Mouse (Mus musculus) kidney, postnatal 0 days (tissue): ENCODE results near the gene Zfp605. TPM values are rescaled to one million over a fixed set of nuclear protein-coding genes. Genes with fewer than 3 reads are reported as not detected.
"Not testable (repeated sequence)": the region's sequence is repeated elsewhere in the genome, so short reads cannot be mapped to it uniquely, and the experiment has no call there.

Experiments used
- ATAC-seq: fragments of 200-750 bp; cut with Nextera tagmentation; replicated peaks from 2 replicates; pipeline ENCODE4 v1.8.0; 2017; ENCODE audit warnings: low read depth, moderate number of reproducible peaks, moderate TSS enrichment, moderate library complexity; ENCODE audit not compliant: low FRiP score
- DNase-seq: peaks from one replicate; pipeline ENCODE4 v3.0.0-alpha.2; 2016; ENCODE audit warnings: low spot score
- H3K27ac ChIP-seq: fragments of 300-500 bp; sonication (generic); 2 replicates; pipeline ENCODE4 v1.5.1; 2014; ENCODE audit warnings: mild to moderate bottlenecking
- H3K27me3 ChIP-seq: fragments of 300-500 bp; sonication (generic); 2 replicates; pipeline ENCODE4 v1.6.1; 2014; ENCODE audit warnings: low read length, mixed read lengths; ENCODE audit not compliant: insufficient read depth
- H3K36me3 ChIP-seq: fragments of 300-500 bp; sonication (generic); 2 replicates; pipeline ENCODE4 v1.6.1; 2014; ENCODE audit warnings: low read length, mixed read lengths; ENCODE audit not compliant: insufficient read depth
- H3K4me1 ChIP-seq: fragments of 300-500 bp; sonication (generic); replicated peaks from 2 replicates; pipeline ENCODE4 v1.6.1; 2014; ENCODE audit warnings: antibody characterized with exemption, low read length, mixed read lengths; ENCODE audit not compliant: insufficient read depth
- H3K4me2 ChIP-seq: fragments of 300-500 bp; sonication (generic); 2 replicates; pipeline ENCODE4 v1.6.1; 2014; ENCODE audit warnings: mild to moderate bottlenecking, low read length, moderate library complexity, mixed read lengths
- H3K4me3 ChIP-seq: fragments of 300-500 bp; sonication (generic); replicated peaks from 2 replicates; pipeline ENCODE4 v1.5.1; 2014; ENCODE audit warnings: low read depth, low read length
- H3K9ac ChIP-seq: fragments of 300-500 bp; sonication (generic); 2 replicates; pipeline ENCODE4 v1.6.1; 2014; ENCODE audit warnings: low read depth, low read length
- H3K9me3 ChIP-seq: fragments of 300-500 bp; sonication (generic); replicated peaks from 2 replicates; pipeline ENCODE4 v1.6.1; 2016; ENCODE audit warnings: low read length, inconsistent platforms, mixed read lengths
- CTCF ChIP-seq: IDR thresholded peaks from 2 replicates; pipeline ENCODE4 v1.5.1; 2016; ENCODE audit warnings: antibody characterized with exemption, low read depth, mild to moderate bottlenecking, moderate library complexity
- WGBS: fragments of 180-500 bp; shearing (Covaris S2); extraction: QIAGEN DNeasy Blood & Tissue Kit; methylation state at CpG from one replicate; pipeline ENCODE4 v1.1.7; 2014; 5-methylcytosine and 5-hydroxymethylcytosine counted together
- polyA plus RNA-seq: library from polyadenylated mRNA; unstranded; fragments of >200 nt; fragmentation: Nextera tagmentation; extraction: Ambion mirVana; gene quantifications from 2 replicates; pipeline ENCODE4 v1.2.1, GENCODE M21; 2015

Gene Zfp605
- 4.8 and 4.9 TPM in 2 replicates for polyA plus RNA-seq

GRCm38 (mm10) chr5:110109991-110110441 lies at the start of gene Zfp605:
Zfp605 (plus strand) TSS chr5:110110092.
- 0 out of 2 replicates have a peak, but pooled peaks cover 4% of the 10 kb centered on the region for H3K4me1 ChIP-seq
- H3K9me3 ChIP-seq, result no peaks in the 10 kb centered on the region
- peaks cover 16% of the 10 kb centered on the region for H3K36me3 ChIP-seq
- peak within 1 kb of the TSS; percentile 72 for H3K4me2 ChIP-seq
- TF ChIP-seq CTCF, result no peak
- no peaks in the 10 kb centered on the region for H3K27me3 ChIP-seq
- peak within 1 kb of the TSS; percentile 70 for H3K4me3 ChIP-seq
- peak; percentile 17 for ATAC-seq
- under 1% methylated on average over 12 of the region's 12 CpGs for WGBS
- H3K9ac ChIP-seq, result peak within 1 kb of the TSS; percentile 58
- H3K27ac ChIP-seq, result peak within 1 kb of the TSS; percentile 75
- DNase-seq, result peak; percentile 90

- H3K9ac ChIP-seq, H3K4me3 ChIP-seq, H3K27ac ChIP-seq, H3K27me3 ChIP-seq, H3K9me3 ChIP-seq, H3K4me1 ChIP-seq, H3K36me3 ChIP-seq, ATAC-seq, DNase-seq, H3K4me2 ChIP-seq: not testable (repeated sequence)
- WGBS, result 75% methylated on average over 2 of the region's 2 CpGs
These were observed 37.5 kb upstream of the Zfp605 start, which contains the start of gene Gm17655 for GRCm38 (mm10) chr5:110072413-110072812. Gm17655 (minus strand) TSS chr5:110072513.

GRCm38 (mm10) chr5:110082961-110083360 lies 26.9 kb upstream of the Zfp605 start:
- H3K36me3 ChIP-seq, result no peaks in the 10 kb centered on the region
- DNase-seq (no peak), ATAC-seq (no peak)
- H3K27ac ChIP-seq, result no peak overlapping the region
- no peaks in the 10 kb centered on the region for H3K27me3 ChIP-seq
- H3K9me3 ChIP-seq, result peaks cover 2% of the 10 kb centered on the region; the same call in 1 of the 2 replicates
- no peak overlapping the region for H3K9ac ChIP-seq
- TF ChIP-seq CTCF, result no peak
- H3K4me3 ChIP-seq, result no peak overlapping the region
- H3K4me2 ChIP-seq, result no peak overlapping the region
- whole genome bisulfite sequencing, result 82% methylated on average over 4 of the region's 4 CpGs
- no peaks in the 10 kb centered on the region for H3K4me1 ChIP-seq

GRCm38 (mm10) chr5:110086161-110086866 lies 23.6 kb upstream of the Zfp605 start:
- TF ChIP-seq CTCF, result no peak
- Histone ChIP-seq H3K4me2 (no peak overlapping the region), H3K9me3 (no peaks in the 10 kb centered on the region; the same call in 1 of the 2 replicates), H3K36me3 (no peaks in the 10 kb centered on the region), H3K27ac (no peak overlapping the region), H3K4me1 (no peaks in the 10 kb centered on the region), H3K9ac (no peak overlapping the region), H3K4me3 (no peak overlapping the region), H3K27me3 (no peaks in the 10 kb centered on the region)
- no peak for DNase-seq
- ATAC-seq, result no peak
- WGBS, result 36% methylated on average over 14 of the region's 14 CpGs

GRCm38 (mm10) chr5:110091546-110091945 lies 18.3 kb upstream of the Zfp605 start:
- Histone ChIP-seq H3K27ac (no peak overlapping the region), H3K27me3 (no peaks in the 10 kb centered on the region), H3K4me3 (no peak overlapping the region), H3K36me3 (no peaks in the 10 kb centered on the region), H3K4me1 (peaks cover 4% of the 10 kb centered on the region; the same call in 1 of the 2 replicates), H3K4me2 (no peak overlapping the region), H3K9ac (no peak overlapping the region), H3K9me3 (no peaks in the 10 kb centered on the region)
- TF ChIP-seq CTCF, result no peak
- DNase-seq, result no peak
- WGBS, result 67% methylated on average over 2 of the region's 2 CpGs
- no peak for ATAC-seq

GRCm38 (mm10) chr5:110094030-110094846 lies 15.7 kb upstream of the Zfp605 start, which contains the start of gene Gm35315:
Gm35315 (minus strand) TSS chr5:110094420.
- Histone ChIP-seq H3K27me3 (no peaks in the 10 kb centered on the region), H3K36me3 (no peaks in the 10 kb centered on the region), H3K4me3 (peak within 1 kb of the TSS; percentile 38), H3K9me3 (no peaks in the 10 kb centered on the region), H3K4me2 (peak within 1 kb of the TSS; percentile 67), H3K9ac (peak within 1 kb of the TSS; percentile 50), H3K4me1 (peaks cover 4% of the 10 kb centered on the region; the same call in 1 of the 2 replicates), H3K27ac (peak within 1 kb of the TSS; percentile 60; the same call in 1 of the 2 replicates)
- DNase-seq, result peak; percentile 92
- TF ChIP-seq CTCF, result no peak
- 1% methylated on average over 23 of the region's 25 CpGs for WGBS
- peak; percentile 96 for ATAC-seq
